Mouse (Mus musculus): ENCODE data around the gene Bag2. TPM values are rescaled to one million over a fixed set of nuclear protein-coding genes. Genes with fewer than 3 reads are reported as not detected.

Gene Bag2
- polyA plus RNA-seq (2014; fragmentation: Illumina TruSeq; extraction: RNeasy Lipid Tissue Mini Kit (QIAGEN cat#74804); ENCODE audit: low read depth, low replicate concordance): 28.7 TPM

DNA sequence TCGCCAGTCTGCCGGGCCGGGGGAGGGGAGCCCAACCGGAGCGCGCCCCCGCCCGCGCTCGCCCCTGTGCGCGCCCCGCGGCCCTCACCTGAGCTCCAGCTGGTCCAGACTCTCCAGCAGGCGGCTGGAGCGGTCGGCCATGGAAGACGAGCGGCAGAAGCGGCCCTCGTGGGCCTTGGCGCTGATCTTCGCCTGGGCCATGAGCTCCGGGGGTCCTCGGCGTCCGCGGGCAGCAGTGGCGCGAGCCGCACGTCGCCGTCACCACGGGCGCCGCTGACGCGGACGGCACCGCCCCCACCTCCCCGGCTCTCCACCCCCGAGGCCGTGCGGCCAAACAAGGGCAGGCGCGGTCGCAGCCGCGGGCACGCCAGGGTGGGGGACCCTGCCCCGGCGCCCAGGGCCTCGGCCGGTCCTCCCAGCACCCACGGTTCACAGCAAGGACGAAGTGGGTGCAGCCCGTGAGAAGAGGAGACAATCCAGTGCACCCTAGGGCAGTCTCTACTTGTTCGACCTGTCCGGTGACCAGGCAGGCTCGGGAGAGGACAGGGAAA lies at the start of gene Bag2:
Gene Bag2 (minus strand): TSS at position 305 of the 551 bp plus-strand sequence.

DNA sequence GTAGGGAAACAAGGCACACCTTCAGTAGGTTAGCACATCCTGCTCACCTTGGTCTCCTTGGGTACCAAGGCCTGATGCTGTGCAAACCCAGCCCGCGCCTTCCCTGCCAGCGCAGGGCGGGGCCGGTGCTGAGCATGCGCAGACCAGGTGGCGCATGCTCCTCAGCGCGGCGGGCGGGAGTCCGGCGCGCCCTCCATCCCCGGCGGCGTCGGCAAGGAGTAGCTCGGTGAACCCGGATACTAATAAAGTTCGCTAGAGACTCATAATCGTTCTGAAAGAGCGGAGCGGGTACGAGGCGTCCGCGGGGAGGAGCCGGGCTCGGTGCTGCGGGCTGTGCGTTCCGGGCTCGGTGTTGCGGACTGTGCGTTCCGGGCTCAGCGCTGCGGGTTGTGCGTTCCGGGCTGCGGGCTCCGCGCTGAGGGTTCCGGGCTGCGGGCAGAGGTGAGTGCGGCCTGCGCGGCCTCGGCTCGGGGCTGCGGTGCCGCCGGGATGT lies 37.8 kb downstream of the Bag2 start, which contains the start of gene Rab23:
Gene Rab23 (plus strand): TSS at position 155 of the 493 bp plus-strand sequence.

Other genes with a start within 250 kb of the Bag2 start
- gene Prim2, start 88.0 kb downstream of the Bag2 start, polyA plus RNA-seq (2014; fragmentation: Illumina TruSeq; extraction: RNeasy Lipid Tissue Mini Kit (QIAGEN cat#74804); ENCODE audit: low read depth, low replicate concordance): 6.9 TPM
- gene Rab23, start 37.9 kb downstream of the Bag2 start, polyA plus RNA-seq (2014; fragmentation: Illumina TruSeq; extraction: RNeasy Lipid Tissue Mini Kit (QIAGEN cat#74804); ENCODE audit: low read depth, low replicate concordance): 14.1 TPM
- 72.9 TPM for gene Zfp451, start 56.8 kb upstream of the Bag2 start, polyA plus RNA-seq (2014; fragmentation: Illumina TruSeq; extraction: RNeasy Lipid Tissue Mini Kit (QIAGEN cat#74804); ENCODE audit: low read depth, low replicate concordance)
- 2.0 TPM for gene Bend6, start 150.0 kb upstream of the Bag2 start, polyA plus RNA-seq (2014; fragmentation: Illumina TruSeq; extraction: RNeasy Lipid Tissue Mini Kit (QIAGEN cat#74804); ENCODE audit: low read depth, low replicate concordance)
- gene Dst, start 150.4 kb upstream of the Bag2 start, polyA plus RNA-seq (2014; fragmentation: Illumina TruSeq; extraction: RNeasy Lipid Tissue Mini Kit (QIAGEN cat#74804); ENCODE audit: low read depth, low replicate concordance): 51.6 TPM

Data from adrenal gland, adult 10 weeks (tissue).